Mouse (Mus musculus): ENCODE measurements at regions not wholly inside any gene's neighbourhood (a gene's known extent, or its start where the extent isn't known, plus 50 kb on each side); places are given as distances from the start of the nearest gene placed in this dataset.

GRCm38 (mm10) chr4:131591456-131591855 lies 246.6 kb downstream of the Ptpru start:
- TF ChIP-seq CTCF (IDR thresholded peaks at IDR 0.05; ENCODE audit: borderline replicate concordance, insufficient read depth, low read depth, low read length) = no peak
- no peak for TF ChIP-seq POLR2A (IDR thresholded peaks at IDR 0.05; ENCODE audit: borderline replicate concordance, insufficient read depth, low read length)

Data from cerebellum, adult 2 months (tissue).